Mouse (Mus musculus) testis, postnatal 14 days (tissue): ENCODE results near the gene Aasdhppt.

ENCODE experiments used
- DNase-seq: peaks from one replicate; pipeline ENCODE4 v3.0.0; 2021; ENCODE audit warnings: low spot score

The Aasdhppt gene

GRCm38 (mm10) chr9:4309351-4310085 is at the start of gene Aasdhppt, which contains the start of gene Kbtbd3:
Aasdhppt (minus strand) TSS chr9:4309471.
Kbtbd3 (plus strand) TSS chr9:4309833.
- DNase-seq, result peak; percentile 99

- no peak for DNase-seq
These were observed 43.9 kb upstream of the Aasdhppt start for GRCm38 (mm10) chr9:4353163-4353562.

GRCm38 (mm10) chr9:4318939-4319721 is 9.9 kb upstream of the Aasdhppt start:
- no peak for DNase-seq

GRCm38 (mm10) chr9:4315746-4316145 is 6.5 kb upstream of the Aasdhppt start:
- no peak for DNase-seq

- DNase-seq, result no peak
These were observed 4.7 kb upstream of the Aasdhppt start for GRCm38 (mm10) chr9:4313946-4314345.

GRCm38 (mm10) chr9:4311162-4311561 is 1.9 kb upstream of the Aasdhppt start:
- no peak for DNase-seq

- no peak for DNase-seq
These were observed 1.4 kb upstream of the Aasdhppt start for GRCm38 (mm10) chr9:4310706-4311105.

GRCm38 (mm10) chr9:4308628-4309350 is 482 bp downstream of the Aasdhppt start:
- DNase-seq, result no peak

GRCm38 (mm10) chr9:4304867-4305266 is 4.4 kb downstream of the Aasdhppt start:
- DNase-seq, result no peak

- DNase-seq, result no peak
These were observed 8.8 kb downstream of the Aasdhppt start for GRCm38 (mm10) chr9:4300466-4300865.

- DNase-seq, result no peak
These were observed 25.4 kb downstream of the Aasdhppt start for GRCm38 (mm10) chr9:4283850-4284249.

GRCm38 (mm10) chr9:4266881-4267280 is 42.4 kb downstream of the Aasdhppt start:
- DNase-seq, result no peak

- no peak for DNase-seq
These were observed 48.6 kb downstream of the Aasdhppt start for GRCm38 (mm10) chr9:4260746-4261090.

- no peak for DNase-seq
These were observed 49.2 kb downstream of the Aasdhppt start for GRCm38 (mm10) chr9:4259841-4260745.

GRCm38 (mm10) chr9:4259074-4259473 is 50.2 kb downstream of the Aasdhppt start:
- DNase-seq, result no peak
